Mouse (Mus musculus) natural killer cell, adult 2 months (primary cell): ENCODE measurements around the gene Zfp408.
"Not testable (repeated sequence)": the region's sequence is repeated elsewhere in the genome, so short reads cannot be mapped to it uniquely, and the experiment has no call there.

Experiments used
- DNase-seq, 2 experiments: peaks; one replicate each; pipeline ENCODE4 v3.0.0; 2022; ENCODE audit warnings: low spot score in 2 of 2

Gene Zfp408

GRCm38 (mm10) chr2:91651458-91652258 lies 2.1 kb upstream of the Zfp408 start:
- DNase-seq, result no peak

GRCm38 (mm10) chr2:91650360-91650995 lies 887 bp upstream of the Zfp408 start:
- DNase-seq, result no peak

GRCm38 (mm10) chr2:91649152-91649551 lies 439 bp downstream of the Zfp408 start:
- no peak for DNase-seq

- DNase-seq, result peak; percentile 54 to 71
These were observed 2.9 kb downstream of the Zfp408 start for GRCm38 (mm10) chr2:91646733-91647132.

GRCm38 (mm10) chr2:91645811-91646210 lies 3.8 kb downstream of the Zfp408 start:
- DNase-seq, result no peak

GRCm38 (mm10) chr2:91645354-91645753 lies 4.2 kb downstream of the Zfp408 start:
- DNase-seq, result no peak

GRCm38 (mm10) chr2:91644021-91644420 lies 5.6 kb downstream of the Zfp408 start:
- no peak for DNase-seq

GRCm38 (mm10) chr2:91642825-91643415 lies 6.7 kb downstream of the Zfp408 start:
- DNase-seq, result no peak

GRCm38 (mm10) chr2:91638931-91639330 lies 10.7 kb downstream of the Zfp408 start:
- DNase-seq, result no peak

- DNase-seq, result no peak
These were observed 12.8 kb downstream of the Zfp408 start for GRCm38 (mm10) chr2:91636727-91637338.

GRCm38 (mm10) chr2:91636229-91636628 lies 13.4 kb downstream of the Zfp408 start, which contains the start of gene F2:
F2 (minus strand) TSS chr2:91636414.
- no peak for DNase-seq

GRCm38 (mm10) chr2:91635486-91635885 lies 14.1 kb downstream of the Zfp408 start:
- no peak for DNase-seq

GRCm38 (mm10) chr2:91634841-91635240 lies 14.8 kb downstream of the Zfp408 start:
- DNase-seq, result no peak

- no peak for DNase-seq
These were observed 16.1 kb downstream of the Zfp408 start for GRCm38 (mm10) chr2:91633334-91633977.

GRCm38 (mm10) chr2:91632316-91632715 lies 17.3 kb downstream of the Zfp408 start:
- DNase-seq, result no peak

GRCm38 (mm10) chr2:91631826-91632225 lies 17.8 kb downstream of the Zfp408 start:
- DNase-seq, result no peak

GRCm38 (mm10) chr2:91630384-91630783 lies 19.2 kb downstream of the Zfp408 start:
- DNase-seq, result no peak

GRCm38 (mm10) chr2:91629682-91630081 lies 19.9 kb downstream of the Zfp408 start:
- DNase-seq, result no peak

- no peak for DNase-seq
These were observed 21.4 kb downstream of the Zfp408 start for GRCm38 (mm10) chr2:91628171-91628570.

GRCm38 (mm10) chr2:91627486-91627885 lies 22.1 kb downstream of the Zfp408 start:
- DNase-seq, result no peak

GRCm38 (mm10) chr2:91623366-91623765 lies 26.2 kb downstream of the Zfp408 start:
- DNase-seq, result not testable (repeated sequence)

- no peak for DNase-seq
These were observed 27.2 kb downstream of the Zfp408 start for GRCm38 (mm10) chr2:91622356-91622755.
